Comparison of ENCODE assay signal across 8 mouse cellular contexts in genomic region chr10:128922822-128923012, GRCm38 (mm10). TPM values are rescaled to one million over a fixed set of nuclear protein-coding genes. Genes with fewer than 3 reads are reported as not detected.
DNase-seq lines count a peak whose midpoint lies in the region; ATAC-seq and TF ChIP-seq lines count a peak whose summit lies in the region.

TSS of gene Rdh5 (minus strand) at chr10:128922888.

- H3K9ac ChIP-seq in kidney, embryonic 16.5 days (replicated peaks; ENCODE audit: low read length) = peak within 1 kb of the TSS; percentile 83
- peak within 1 kb of the TSS; percentile 91 for H3K9ac ChIP-seq in hindbrain, embryonic 13.5 days
- peak within 1 kb of the TSS; percentile 89 for H3K9ac ChIP-seq in midbrain, embryonic 15.5 days

- H3K9me3 ChIP-seq in kidney, embryonic 16.5 days (ENCODE audit: low read length) = no peaks in the 10 kb centered on the region
- H3K9me3 ChIP-seq in hindbrain, embryonic 13.5 days = no peaks in the 10 kb centered on the region
- no peaks in the 10 kb centered on the region for H3K9me3 ChIP-seq in midbrain, embryonic 15.5 days

- ATAC-seq in kidney, embryonic 16.5 days (ENCODE audit: low FRiP score, low TSS enrichment) = no peak
- ATAC-seq in hindbrain, embryonic 13.5 days (ENCODE audit: low FRiP score) = no peak
- ATAC-seq in midbrain, embryonic 15.5 days (replicated peaks) = no peak

- H3K27ac ChIP-seq in kidney, embryonic 16.5 days (ENCODE audit: low read length) = peak within 1 kb of the TSS; percentile 98
- peak within 1 kb of the TSS; percentile 94 for H3K27ac ChIP-seq in bone marrow, adult 2 months (ENCODE audit: control insufficient read depth, insufficient read depth, low read depth, low read length, poor library complexity)
- peak within 1 kb of the TSS; percentile 95 for H3K27ac ChIP-seq in hindbrain, embryonic 13.5 days
- peak within 1 kb of the TSS; percentile 92 for H3K27ac ChIP-seq in midbrain, embryonic 15.5 days

- intact Hi-C loops in left cerebral cortex, postnatal 10 days (cut with DNase I) = no loop called here

- TF ChIP-seq POLR2A in bone marrow, adult 2 months (IDR thresholded peaks at IDR 0.05; ENCODE audit: borderline replicate concordance, control insufficient read depth, low read depth, low read length) = no peak

- peaks cover 7% of the 10 kb centered on the region for H3K36me3 ChIP-seq in kidney, embryonic 16.5 days (ENCODE audit: insufficient read depth, low read length)
- peaks cover 16% of the 10 kb centered on the region for H3K36me3 ChIP-seq in hindbrain, embryonic 13.5 days
- no peaks in the 10 kb centered on the region for H3K36me3 ChIP-seq in midbrain, embryonic 15.5 days (replicated peaks)

- no peak for DNase-seq in kidney, postnatal 25 days
- no peak for DNase-seq in B cell, adult 2 months
- no peak for DNase-seq in kidney, adult 8-10 months
- DNase-seq in left cerebral cortex, postnatal 10 days (ENCODE audit: extremely low spot score in 1 of 2, low spot score in 2 of 2) = no peak

- 16% methylated on average over 1 of the region's 1 CpGs for WGBS in kidney, embryonic 16.5 days
- WGBS in bone marrow, adult 2 months = 25% methylated on average over 1 of the region's 1 CpGs
- 13% methylated on average over 1 of the region's 1 CpGs for WGBS in hindbrain, embryonic 13.5 days
- 17% methylated on average over 1 of the region's 1 CpGs for WGBS in midbrain, embryonic 15.5 days

- H3K4me3 ChIP-seq in kidney, embryonic 16.5 days (ENCODE audit: low read length) = peak within 1 kb of the TSS; percentile 83
- peak within 1 kb of the TSS; percentile 90 for H3K4me3 ChIP-seq in bone marrow, adult 2 months (replicated peaks; ENCODE audit: control insufficient read depth, low read depth, low read length)
- H3K4me3 ChIP-seq in hindbrain, embryonic 13.5 days = peak within 1 kb of the TSS; percentile 84
- peak within 1 kb of the TSS; percentile 69 for H3K4me3 ChIP-seq in midbrain, embryonic 15.5 days

- TF ChIP-seq CTCF in bone marrow, adult 2 months (IDR thresholded peaks at IDR 0.05; ENCODE audit: control insufficient read depth, insufficient read depth, low read length) = no peak

- H3K4me2 ChIP-seq in kidney, embryonic 16.5 days (replicated peaks; ENCODE audit: low read depth, low read length) = peak within 1 kb of the TSS; percentile 90
- H3K4me2 ChIP-seq in hindbrain, embryonic 13.5 days = peak within 1 kb of the TSS; percentile 71
- peak within 1 kb of the TSS; percentile 71 for H3K4me2 ChIP-seq in midbrain, embryonic 15.5 days

- H3K4me1 ChIP-seq in kidney, embryonic 16.5 days (ENCODE audit: insufficient read depth, low read length) = peaks cover 48% of the 10 kb centered on the region
- H3K4me1 ChIP-seq in bone marrow, adult 2 months (ENCODE audit: control insufficient read depth, insufficient read depth, low read length) = peaks cover 1% of the 10 kb centered on the region; the same call in 1 of the 2 replicates
- peaks cover 61% of the 10 kb centered on the region for H3K4me1 ChIP-seq in hindbrain, embryonic 13.5 days (replicated peaks)
- H3K4me1 ChIP-seq in midbrain, embryonic 15.5 days = peaks cover 22% of the 10 kb centered on the region

- 0 out of 2 replicates have a peak, but pooled peaks cover 3% of the 10 kb centered on the region for H3K27me3 ChIP-seq in kidney, embryonic 16.5 days (ENCODE audit: insufficient read depth, low read length)
- H3K27me3 ChIP-seq in hindbrain, embryonic 13.5 days = peaks cover 11% of the 10 kb centered on the region; the same call in 1 of the 2 replicates
- no peaks in the 10 kb centered on the region for H3K27me3 ChIP-seq in midbrain, embryonic 15.5 days (replicated peaks)

RNA-seq across cellular contexts. Expression of gene Rdh5, which starts in this region (rescaled TPM):
- 17.7 and 20.5 TPM in 2 replicates for polyA plus RNA-seq in kidney, embryonic 16.5 days (2015; fragmentation: Nextera tagmentation; extraction: Ambion mirVana)
- polyA plus RNA-seq in bone marrow, adult 2 months (2011; ENCODE audit: insufficient read depth, insufficient read length, low replicate concordance, missing spikeins) = 2.6 and 6.2 TPM in 2 replicates
- polyA plus RNA-seq in hindbrain, embryonic 13.5 days (2015; fragmentation: Nextera tagmentation; extraction: Ambion mirVana) = 16.6 and 19.3 TPM in 2 replicates
- 12.9 and 15.4 TPM in 2 replicates for polyA plus RNA-seq in midbrain, embryonic 15.5 days (2015; fragmentation: Nextera tagmentation; extraction: Ambion mirVana)
- 1 to 10 TPM; 5.5 to 6.1 TPM for total RNA-seq in left cerebral cortex, postnatal 10 days (2021)
